Mouse (Mus musculus) limb, embryonic 14.5 days (tissue): ENCODE measurements at regions not wholly inside any gene's neighbourhood (a gene's known extent, or its start where the extent isn't known, plus 50 kb on each side); places are given as distances from the start of the nearest gene placed in this dataset.
A peak's percentile ranks its signal among the peaks of the same experiment; 100 is the strongest.

Source experiments
- ATAC-seq: fragments of 200-750 bp; cut with Nextera tagmentation; 2 replicates; pipeline ENCODE4 v1.8.0; 2017; ENCODE audit warnings: low read depth, moderate number of reproducible peaks, moderate TSS enrichment; ENCODE audit not compliant: low FRiP score
- DNase-seq: peaks from one replicate; pipeline ENCODE4 v3.0.0-alpha.2; 2015; ENCODE audit warnings: low spot score
- H3K27ac ChIP-seq: fragments of 300-500 bp; sonication (generic); replicated peaks from 2 replicates; pipeline ENCODE4 v1.5.1; 2014; ENCODE audit warnings: low read depth, mild to moderate bottlenecking, low read length, moderate library complexity, mixed read lengths
- H3K27me3 ChIP-seq: fragments of 300-500 bp; sonication (generic); 2 replicates; pipeline ENCODE4 v1.6.1; 2014; ENCODE audit warnings: low read length, mixed read lengths; ENCODE audit not compliant: control insufficient read depth, insufficient read depth
- H3K36me3 ChIP-seq: fragments of 300-500 bp; sonication (generic); 2 replicates; pipeline ENCODE4 v1.6.1; 2014; ENCODE audit warnings: mild to moderate bottlenecking, low read length, moderate library complexity, mixed read lengths; ENCODE audit not compliant: control insufficient read depth, insufficient read depth
- H3K4me1 ChIP-seq: fragments of 300-500 bp; sonication (generic); 2 replicates; pipeline ENCODE4 v1.6.1; 2014; ENCODE audit warnings: antibody characterized with exemption, low read length, mixed read lengths; ENCODE audit not compliant: control insufficient read depth, insufficient read depth
- H3K4me2 ChIP-seq: fragments of 300-500 bp; sonication (generic); replicated peaks from 2 replicates; pipeline ENCODE4 v1.6.1; 2014; ENCODE audit warnings: low read depth, mild to moderate bottlenecking, low read length, moderate library complexity; ENCODE audit not compliant: severe bottlenecking
- H3K4me3 ChIP-seq: fragments of 300-500 bp; sonication (generic); replicated peaks from 2 replicates; pipeline ENCODE4 v1.5.1; 2014; ENCODE audit warnings: low read length
- H3K9ac ChIP-seq: fragments of 300-500 bp; sonication (generic); 2 replicates; pipeline ENCODE4 v1.6.1; 2014; ENCODE audit warnings: mild to moderate bottlenecking, low read depth, low read length, moderate library complexity; ENCODE audit not compliant: severe bottlenecking
- H3K9me3 ChIP-seq: fragments of 300-500 bp; sonication (generic); 2 replicates; pipeline ENCODE4 v1.6.1; 2016; ENCODE audit warnings: low read length; ENCODE audit not compliant: control insufficient read depth
- POLR2A ChIP-seq: fragments of 200-500 bp; IDR thresholded peaks from 2 replicates; pipeline ENCODE4 v1.8.0; 2012; ENCODE audit warnings: inconsistent platforms, mild to moderate bottlenecking, moderate library complexity, borderline replicate concordance; ENCODE audit not compliant: insufficient read depth, insufficient read length; ENCODE audit errors: extremely low read depth
- WGBS: fragments of 180-500 bp; shearing (Covaris S2); extraction: QIAGEN DNeasy Blood & Tissue Kit; methylation state at CpG from one replicate; pipeline ENCODE4 v1.1.7; 2014; 5-methylcytosine and 5-hydroxymethylcytosine counted together

DNA sequence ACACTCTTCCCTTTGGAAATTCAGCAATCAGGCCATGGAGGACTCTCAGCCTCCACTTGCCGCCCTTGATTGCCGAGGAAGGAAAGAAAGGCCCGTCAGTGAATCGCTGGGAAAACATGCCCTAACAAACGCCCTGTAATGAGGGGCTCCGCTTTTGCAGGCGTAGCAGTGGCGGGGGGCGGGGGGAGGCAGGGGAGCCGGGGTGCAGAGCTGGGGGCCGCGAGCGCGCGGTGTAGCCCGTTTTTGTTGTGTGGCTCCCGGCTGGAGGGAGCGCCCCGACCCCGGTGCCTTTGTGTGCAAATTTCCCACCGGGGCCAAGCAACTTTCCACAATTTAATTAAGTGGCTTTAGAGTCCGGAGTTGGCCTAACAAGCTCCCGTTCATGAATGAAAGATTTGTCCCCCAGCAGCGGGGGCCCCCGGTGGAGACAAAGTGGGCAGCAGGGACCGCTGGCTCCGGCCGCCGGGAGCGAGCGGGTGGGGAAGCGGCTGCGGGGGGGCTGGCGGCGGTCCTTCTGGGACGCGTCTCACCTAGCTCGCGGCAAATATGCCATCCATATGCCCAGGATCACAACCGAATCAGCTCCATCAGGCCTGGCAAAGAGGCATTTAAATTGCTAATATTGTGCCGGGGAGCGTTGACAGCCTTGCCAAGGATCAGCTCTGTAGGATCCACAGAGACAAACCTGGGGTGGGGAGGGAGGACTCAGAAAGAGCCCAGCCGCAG is 333.0 kb downstream of the 3100002H09Rik start:
- 0 out of 2 replicates have a peak, but pooled peaks have one; percentile 9 for ATAC-seq
- Histone ChIP-seq H3K4me2 (peak overlapping the region; percentile 93), H3K9ac (peak overlapping the region; percentile 60), H3K9me3 (no peaks in the 10 kb centered on the region), H3K4me1 (peaks cover 10% of the 10 kb centered on the region; the same call in 1 of the 2 replicates), H3K4me3 (peak overlapping the region; percentile 37), H3K27ac (no peak overlapping the region), H3K36me3 (no peaks in the 10 kb centered on the region), H3K27me3 (peaks cover 15% of the 10 kb centered on the region; the same call in 1 of the 2 replicates)
- TF ChIP-seq POLR2A: no peak
- DNase-seq: no peak
- 0% methylated on average over 42 of the region's 43 CpGs for WGBS

DNA sequence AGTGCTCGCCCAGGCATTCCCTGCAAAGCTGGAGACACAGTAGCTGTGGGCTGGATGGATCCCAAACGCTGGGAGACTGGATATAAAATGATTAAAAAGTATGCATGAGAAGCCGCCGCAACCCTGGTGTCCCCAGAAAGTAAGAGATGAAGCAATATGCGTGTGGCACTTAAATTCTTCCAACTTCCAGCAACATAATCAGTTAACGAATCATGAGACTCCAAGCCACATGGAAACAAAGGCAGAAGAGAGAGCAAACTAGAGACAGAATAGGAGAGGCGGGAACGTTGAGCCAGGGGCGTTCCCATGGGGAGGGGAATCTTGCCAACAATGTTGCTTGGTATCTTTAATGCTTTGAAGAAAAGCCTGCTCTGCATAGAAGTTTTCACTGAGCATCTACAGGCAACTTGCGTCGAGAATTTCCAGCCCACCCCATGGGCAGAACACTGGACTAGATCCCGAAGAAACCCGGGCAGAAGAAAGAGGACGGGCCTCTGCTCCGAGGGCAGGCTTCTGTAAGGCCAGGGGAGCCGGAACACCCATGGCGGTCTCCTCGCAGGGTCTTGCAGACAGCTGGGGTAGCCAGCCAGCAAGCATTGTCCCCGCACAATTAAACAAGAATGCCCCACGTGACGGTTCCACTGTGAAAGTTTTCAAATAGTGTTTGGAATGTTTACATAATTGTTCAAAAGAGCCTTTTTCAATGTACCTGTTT is 333.7 kb downstream of the 3100002H09Rik start:
- H3K27ac ChIP-seq: no peak overlapping the region
- ATAC-seq (0 out of 2 replicates have a peak, but pooled peaks have one; percentile 26), DNase-seq (peak; percentile 85)
- H3K27me3 ChIP-seq: peaks cover 15% of the 10 kb centered on the region; the same call in 1 of the 2 replicates
- peak overlapping the region; percentile 93 for H3K4me2 ChIP-seq
- H3K36me3 ChIP-seq: no peaks in the 10 kb centered on the region
- 7% methylated on average over 21 of the region's 21 CpGs for WGBS
- no peak for TF ChIP-seq POLR2A
- H3K4me1 ChIP-seq: peaks cover 10% of the 10 kb centered on the region; the same call in 1 of the 2 replicates
- H3K9me3 ChIP-seq: no peaks in the 10 kb centered on the region
- H3K9ac ChIP-seq: peak overlapping the region; percentile 60
- H3K4me3 ChIP-seq: peak overlapping the region; percentile 37

DNA sequence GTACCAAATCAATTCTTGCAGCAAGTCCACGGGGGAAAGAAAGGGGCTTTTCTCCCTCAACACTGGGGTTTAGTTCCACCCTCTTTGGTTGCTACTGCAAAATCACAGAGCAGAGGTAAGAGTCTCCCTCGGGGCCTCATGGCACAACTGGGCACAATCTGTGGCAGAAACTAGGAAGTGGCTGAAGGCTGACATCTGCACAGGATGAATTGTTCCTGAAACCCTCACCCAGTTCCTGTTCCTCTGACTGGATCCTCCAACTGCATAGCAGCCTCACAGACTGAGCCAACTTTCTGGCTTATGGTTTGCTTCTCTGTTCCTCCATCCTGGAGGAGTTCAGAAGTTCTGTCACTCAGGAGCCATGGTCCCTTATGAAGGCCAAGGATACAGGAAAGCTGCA is 338.6 kb downstream of the 3100002H09Rik start:
- H3K27ac ChIP-seq: no peak overlapping the region

DNA sequence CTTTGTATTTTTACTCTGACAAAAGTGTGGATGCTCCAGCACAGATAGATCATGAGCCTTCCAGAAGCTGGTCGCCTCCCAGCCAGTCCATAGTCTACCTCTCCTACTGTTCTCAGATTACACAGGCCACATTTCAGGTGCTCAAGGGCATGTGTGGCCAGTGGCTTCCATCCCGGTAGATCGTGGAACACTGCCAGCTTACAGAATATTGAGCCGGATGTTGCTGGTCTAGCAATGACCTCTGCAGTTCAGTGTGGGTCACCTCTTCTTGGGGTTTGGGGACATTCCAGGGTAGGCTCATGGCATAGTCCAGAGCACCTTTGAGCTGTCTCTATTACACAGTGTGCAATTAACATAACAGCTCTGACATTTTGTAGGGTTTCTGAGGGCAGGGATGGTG is 342.2 kb downstream of the 3100002H09Rik start:
- DNase-seq (no peak), ATAC-seq (no peak)
- Histone ChIP-seq H3K27ac (no peak overlapping the region), H3K4me3 (no peak overlapping the region), H3K9me3 (no peaks in the 10 kb centered on the region), H3K27me3 (no peaks in the 10 kb centered on the region), H3K9ac (no peak overlapping the region), H3K4me2 (no peak overlapping the region), H3K4me1 (0 out of 2 replicates have a peak, but pooled peaks cover 4% of the 10 kb centered on the region), H3K36me3 (no peaks in the 10 kb centered on the region)
- no peak for TF ChIP-seq POLR2A
- 81% methylated on average over 4 of the region's 4 CpGs for WGBS

More for the DNA sequence above, 338.6 kb downstream of the 3100002H09Rik start:
- H3K9me3 ChIP-seq: no peaks in the 10 kb centered on the region
- no peak for TF ChIP-seq POLR2A
- no peak for ATAC-seq
- H3K9ac ChIP-seq: no peak overlapping the region
- H3K4me1 ChIP-seq: peaks cover 3% of the 10 kb centered on the region; the same call in 1 of the 2 replicates
- H3K36me3 ChIP-seq: no peaks in the 10 kb centered on the region
- peaks cover 3% of the 10 kb centered on the region; the same call in 1 of the 2 replicates for H3K27me3 ChIP-seq
- H3K4me3 ChIP-seq: no peak overlapping the region
- DNase-seq: no peak
- 85% methylated on average over 2 of the region's 2 CpGs for WGBS
- no peak overlapping the region for H3K4me2 ChIP-seq

DNA sequence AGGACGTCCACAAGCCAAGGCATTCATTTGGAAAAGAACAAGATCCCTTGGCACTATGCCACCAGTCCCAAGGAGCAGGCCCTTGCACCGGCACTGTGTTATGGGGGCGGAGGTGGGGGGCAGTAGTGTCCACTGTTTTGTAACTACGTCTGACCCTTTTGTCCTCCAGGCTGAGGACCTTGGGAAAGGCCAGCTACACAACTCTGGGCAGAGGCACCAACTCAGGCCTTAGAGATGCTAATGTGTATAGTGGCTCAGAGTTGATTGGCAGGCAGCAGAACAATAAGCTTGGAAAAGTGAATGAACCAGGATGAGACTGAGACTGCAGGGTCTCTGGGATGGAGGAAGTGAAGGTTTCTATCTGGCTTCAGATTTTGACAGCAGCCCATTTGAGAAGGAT is 344.0 kb downstream of the 3100002H09Rik start:
- no peaks in the 10 kb centered on the region for H3K27me3 ChIP-seq
- DNase-seq (peak; percentile 46), ATAC-seq (no peak)
- H3K9me3 ChIP-seq: no peaks in the 10 kb centered on the region
- H3K27ac ChIP-seq: no peak overlapping the region
- no peak for TF ChIP-seq POLR2A
- no peak overlapping the region for H3K4me2 ChIP-seq
- no peaks in the 10 kb centered on the region for H3K36me3 ChIP-seq
- H3K4me1 ChIP-seq: 0 out of 2 replicates have a peak, but pooled peaks cover 4% of the 10 kb centered on the region
- no peak overlapping the region for H3K4me3 ChIP-seq
- no peak overlapping the region for H3K9ac ChIP-seq
- 38% methylated on average over 4 of the region's 4 CpGs for WGBS
